Mouse (Mus musculus) heart, embryonic 12.5 days (tissue): Measurements from ENCODE around the gene Ctrl. TPM values are rescaled to one million over a fixed set of nuclear protein-coding genes. Genes with fewer than 3 reads are reported as not detected.

Experiments used
- ATAC-seq: fragments of 200-750 bp; cut with Nextera tagmentation; 2 replicates; pipeline ENCODE4 v1.8.0; 2017; ENCODE audit warnings: moderate TSS enrichment, moderate library complexity; ENCODE audit not compliant: insufficient number of reproducible peaks, low FRiP score
- H3K27ac ChIP-seq: fragments of 300-500 bp; sonication (generic); 2 replicates; pipeline ENCODE4 v1.5.1; 2016; ENCODE audit warnings: mild to moderate bottlenecking, moderate library complexity; ENCODE audit not compliant: poor library complexity, severe bottlenecking
- H3K27me3 ChIP-seq: fragments of 300-500 bp; sonication (generic); replicated peaks from 2 replicates; pipeline ENCODE4 v1.6.1; 2016; ENCODE audit warnings: mild to moderate bottlenecking, moderate library complexity
- H3K36me3 ChIP-seq: fragments of 300-500 bp; sonication (generic); 2 replicates; pipeline ENCODE4 v1.6.1; 2016; ENCODE audit warnings: mild to moderate bottlenecking, moderate library complexity
- H3K4me1 ChIP-seq: fragments of 300-500 bp; sonication (generic); replicated peaks from 2 replicates; pipeline ENCODE4 v1.6.1; 2016; ENCODE audit warnings: mild to moderate bottlenecking
- H3K4me2 ChIP-seq: fragments of 300-500 bp; sonication (generic); 2 replicates; pipeline ENCODE4 v1.6.1; 2016; ENCODE audit warnings: mild to moderate bottlenecking, moderate library complexity
- H3K4me3 ChIP-seq: fragments of 300-500 bp; sonication (generic); 2 replicates; pipeline ENCODE4 v1.5.1; 2016; ENCODE audit warnings: mild to moderate bottlenecking
- H3K9ac ChIP-seq: fragments of 300-500 bp; sonication (generic); 2 replicates; pipeline ENCODE4 v1.6.1; 2016; ENCODE audit warnings: mild to moderate bottlenecking, moderate library complexity
- H3K9me3 ChIP-seq: fragments of 300-500 bp; sonication (generic); replicated peaks from 2 replicates; pipeline ENCODE4 v1.6.1; 2016; ENCODE audit warnings: mild to moderate bottlenecking, moderate library complexity
- WGBS: fragments of 180-500 bp; shearing (Covaris S2); methylation state at CpG from one replicate; pipeline ENCODE4 v1.1.7; 2016; 5-methylcytosine and 5-hydroxymethylcytosine counted together
- polyA plus RNA-seq: library from polyadenylated mRNA; unstranded; fragments of >200 nt; fragmentation: Nextera tagmentation; extraction: Ambion mirVana; gene quantifications from 2 replicates; pipeline ENCODE4 v1.2.1, GENCODE M21; 2016

Gene Ctrl
- polyA plus RNA-seq, 1 experiment from 2014 or later, result 0.73 TPM

- peak overlapping the region; percentile 69 for H3K4me3 ChIP-seq
- 0 out of 2 replicates have a peak overlapping the region, but pooled peaks have one; percentile 90 for H3K27ac ChIP-seq
- peaks cover 62% of the 10 kb centered on the region for H3K4me1 ChIP-seq
- no peak for ATAC-seq
- WGBS, result 43% methylated on average over 12 of the region's 12 CpGs
- no peaks in the 10 kb centered on the region for H3K27me3 ChIP-seq
- H3K4me2 ChIP-seq, result peak overlapping the region; percentile 81
- peaks cover 10% of the 10 kb centered on the region for H3K36me3 ChIP-seq
- H3K9ac ChIP-seq, result peak overlapping the region; percentile 86
- H3K9me3 ChIP-seq, result no peaks in the 10 kb centered on the region
Observed at GRCm38 (mm10) chr8:105964506-105965265, 31.0 kb upstream of the Ctrl start.

GRCm38 (mm10) chr8:105961536-105961935, 27.9 kb upstream of the Ctrl start:
- H3K9me3 ChIP-seq, result no peaks in the 10 kb centered on the region
- H3K27ac ChIP-seq, result no peak overlapping the region
- no peak overlapping the region for H3K9ac ChIP-seq
- ATAC-seq, result no peak
- H3K4me2 ChIP-seq, result no peak overlapping the region
- 66% methylated on average over 10 of the region's 10 CpGs for WGBS
- peaks cover 39% of the 10 kb centered on the region for H3K36me3 ChIP-seq
- H3K27me3 ChIP-seq, result no peaks in the 10 kb centered on the region
- H3K4me3 ChIP-seq, result no peak overlapping the region
- peaks cover 62% of the 10 kb centered on the region for H3K4me1 ChIP-seq

GRCm38 (mm10) chr8:105961101-105961500, 27.4 kb upstream of the Ctrl start:
- no peak overlapping the region for H3K4me3 ChIP-seq
- H3K9ac ChIP-seq, result no peak overlapping the region
- H3K4me1 ChIP-seq, result peaks cover 64% of the 10 kb centered on the region
- H3K27ac ChIP-seq, result no peak overlapping the region
- H3K36me3 ChIP-seq, result peaks cover 43% of the 10 kb centered on the region
- WGBS, result 70% methylated on average over 14 of the region's 14 CpGs
- H3K9me3 ChIP-seq, result no peaks in the 10 kb centered on the region
- no peaks in the 10 kb centered on the region for H3K27me3 ChIP-seq
- H3K4me2 ChIP-seq, result no peak overlapping the region
- no peak for ATAC-seq

GRCm38 (mm10) chr8:105959350-105959749, 25.7 kb upstream of the Ctrl start:
- WGBS, result 82% methylated on average over 7 of the region's 7 CpGs
- H3K36me3 ChIP-seq, result peaks cover 55% of the 10 kb centered on the region

GRCm38 (mm10) chr8:105957813-105958212, 24.2 kb upstream of the Ctrl start:
- H3K36me3 ChIP-seq, result peaks cover 70% of the 10 kb centered on the region
- WGBS, result 39% methylated on average over 3 of the region's 4 CpGs
- ATAC-seq, result no peak
- 0 out of 2 replicates have a peak overlapping the region, but pooled peaks have one; percentile 19 for H3K27ac ChIP-seq
- peaks cover 37% of the 10 kb centered on the region for H3K4me1 ChIP-seq
- H3K4me3 ChIP-seq, result no peak overlapping the region
- H3K4me2 ChIP-seq, result no peak overlapping the region
- H3K9ac ChIP-seq, result 0 out of 2 replicates have a peak overlapping the region, but pooled peaks have one; percentile 3
- no peaks in the 10 kb centered on the region for H3K27me3 ChIP-seq
- no peaks in the 10 kb centered on the region for H3K9me3 ChIP-seq

More at GRCm38 (mm10) chr8:105959350-105959749, 25.7 kb upstream of the Ctrl start:
- H3K4me1 ChIP-seq, result peaks cover 52% of the 10 kb centered on the region
- no peaks in the 10 kb centered on the region for H3K9me3 ChIP-seq
- no peaks in the 10 kb centered on the region for H3K27me3 ChIP-seq
- H3K27ac ChIP-seq, result no peak overlapping the region
- H3K9ac ChIP-seq, result no peak overlapping the region
- no peak overlapping the region for H3K4me2 ChIP-seq
- H3K4me3 ChIP-seq, result no peak overlapping the region
- no peak for ATAC-seq

GRCm38 (mm10) chr8:105956556-105956955, 22.9 kb upstream of the Ctrl start:
- no peaks in the 10 kb centered on the region for H3K9me3 ChIP-seq
- 66% methylated on average over 4 of the region's 4 CpGs for WGBS
- no peak for ATAC-seq
- no peak overlapping the region for H3K9ac ChIP-seq
- H3K4me3 ChIP-seq, result no peak overlapping the region
- H3K4me1 ChIP-seq, result peaks cover 27% of the 10 kb centered on the region
- H3K4me2 ChIP-seq, result no peak overlapping the region
- peaks cover 79% of the 10 kb centered on the region for H3K36me3 ChIP-seq
- no peaks in the 10 kb centered on the region for H3K27me3 ChIP-seq
- H3K27ac ChIP-seq, result no peak overlapping the region

- H3K4me3 ChIP-seq, result no peak overlapping the region
- no peak overlapping the region for H3K4me2 ChIP-seq
- no peaks in the 10 kb centered on the region for H3K27me3 ChIP-seq
- 38% methylated on average over 7 of the region's 7 CpGs for WGBS
- H3K27ac ChIP-seq, result peak overlapping the region; percentile 68
- no peaks in the 10 kb centered on the region for H3K9me3 ChIP-seq
- no peak for ATAC-seq
- H3K4me1 ChIP-seq, result peaks cover 37% of the 10 kb centered on the region
- H3K9ac ChIP-seq, result 0 out of 2 replicates have a peak overlapping the region, but pooled peaks have one; percentile 15
- peaks cover 90% of the 10 kb centered on the region for H3K36me3 ChIP-seq
Observed at GRCm38 (mm10) chr8:105951057-105951659, 17.5 kb upstream of the Ctrl start.

GRCm38 (mm10) chr8:105949350-105949749, 15.7 kb upstream of the Ctrl start:
- peaks cover 94% of the 10 kb centered on the region for H3K36me3 ChIP-seq
- peak overlapping the region; percentile 46; the same call in 1 of the 2 replicates for H3K9ac ChIP-seq
- no peak overlapping the region for H3K4me2 ChIP-seq
- ATAC-seq, result peak; percentile 34; the same call in 1 of the 2 replicates
- H3K27ac ChIP-seq, result peak overlapping the region; percentile 57
- peaks cover 37% of the 10 kb centered on the region for H3K4me1 ChIP-seq
- no peak overlapping the region for H3K4me3 ChIP-seq
- 47% methylated on average over 10 of the region's 10 CpGs for WGBS
- no peaks in the 10 kb centered on the region for H3K9me3 ChIP-seq
- no peaks in the 10 kb centered on the region for H3K27me3 ChIP-seq

GRCm38 (mm10) chr8:105943321-105943739, 9.7 kb upstream of the Ctrl start, which contains the start of gene Lcat:
Lcat (minus strand) TSS chr8:105943382.
- Histone ChIP-seq H3K4me2 (no peak within 1 kb of the TSS), H3K4me3 (no peak within 1 kb of the TSS), H3K9ac (0 out of 2 replicates have a peak within 1 kb of the TSS, but pooled peaks have one; percentile 6), H3K9me3 (no peaks in the 10 kb centered on the region), H3K27me3 (no peaks in the 10 kb centered on the region), H3K27ac (no peak within 1 kb of the TSS), H3K36me3 (peaks cover 88% of the 10 kb centered on the region), H3K4me1 (peaks cover 5% of the 10 kb centered on the region)
- WGBS, result 75% methylated on average over 7 of the region's 8 CpGs
- ATAC-seq, result no peak

- Histone ChIP-seq H3K36me3 (peaks cover 80% of the 10 kb centered on the region), H3K9ac (no peak overlapping the region), H3K27ac (no peak overlapping the region), H3K27me3 (no peaks in the 10 kb centered on the region), H3K4me1 (peaks cover 6% of the 10 kb centered on the region), H3K9me3 (no peaks in the 10 kb centered on the region), H3K4me2 (no peak overlapping the region), H3K4me3 (no peak overlapping the region)
- no peak for ATAC-seq
- WGBS, result 93% methylated on average over 5 of the region's 5 CpGs
Observed at GRCm38 (mm10) chr8:105942542-105942941, 8.9 kb upstream of the Ctrl start.

GRCm38 (mm10) chr8:105942026-105942425, 8.4 kb upstream of the Ctrl start:
- H3K4me1 ChIP-seq, result peaks cover 6% of the 10 kb centered on the region
- WGBS, result 89% methylated on average over 11 of the region's 11 CpGs
- H3K27ac ChIP-seq, result no peak overlapping the region
- no peak overlapping the region for H3K4me3 ChIP-seq
- peaks cover 75% of the 10 kb centered on the region for H3K36me3 ChIP-seq
- ATAC-seq, result no peak
- H3K9me3 ChIP-seq, result no peaks in the 10 kb centered on the region
- no peaks in the 10 kb centered on the region for H3K27me3 ChIP-seq
- no peak overlapping the region for H3K9ac ChIP-seq
- H3K4me2 ChIP-seq, result no peak overlapping the region
